Mouse (Mus musculus): Measurements from ENCODE around the gene Ppm1l. TPM values are rescaled to one million over a fixed set of nuclear protein-coding genes. Genes with fewer than 3 reads are reported as not detected.

Ppm1l gene
- polyA plus RNA-seq, 1 experiment from 2014 or later: 9.6 TPM

DNA sequence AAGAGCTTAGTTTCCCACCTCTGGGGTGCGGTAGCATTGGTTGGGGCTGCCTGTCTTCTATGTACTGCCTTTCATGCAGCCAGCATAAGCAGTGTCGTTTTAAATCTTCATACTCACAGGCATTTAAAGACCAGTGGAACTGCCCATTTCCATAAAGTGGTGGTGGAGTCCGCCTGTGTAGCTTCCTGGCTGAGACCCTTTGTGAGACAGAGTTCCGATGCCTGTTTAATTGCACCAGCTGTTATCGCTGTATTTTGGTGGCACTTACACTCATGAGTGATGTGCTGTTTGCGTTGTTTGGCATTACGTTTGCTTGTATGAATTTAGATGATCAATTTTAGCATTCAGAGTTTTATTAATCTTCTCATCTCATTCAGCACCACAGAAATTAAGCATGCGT, 24.9 kb downstream of the Ppm1l start:
- H3K9ac ChIP-seq: no peak overlapping the region
- H3K36me3 ChIP-seq: no peaks in the 10 kb centered on the region
- no peak overlapping the region for H3K4me2 ChIP-seq
- H3K4me1 ChIP-seq: no peaks in the 10 kb centered on the region
- ATAC-seq (ENCODE audit: insufficient number of reproducible peaks, low FRiP score, low TSS enrichment, low read depth): no peak
- no peaks in the 10 kb centered on the region for H3K27me3 ChIP-seq
- no peak overlapping the region for H3K27ac ChIP-seq
- no peaks in the 10 kb centered on the region for H3K9me3 ChIP-seq
- H3K4me3 ChIP-seq: no peak overlapping the region
- 55% methylated on average over 8 of the region's 8 CpGs for WGBS

DNA sequence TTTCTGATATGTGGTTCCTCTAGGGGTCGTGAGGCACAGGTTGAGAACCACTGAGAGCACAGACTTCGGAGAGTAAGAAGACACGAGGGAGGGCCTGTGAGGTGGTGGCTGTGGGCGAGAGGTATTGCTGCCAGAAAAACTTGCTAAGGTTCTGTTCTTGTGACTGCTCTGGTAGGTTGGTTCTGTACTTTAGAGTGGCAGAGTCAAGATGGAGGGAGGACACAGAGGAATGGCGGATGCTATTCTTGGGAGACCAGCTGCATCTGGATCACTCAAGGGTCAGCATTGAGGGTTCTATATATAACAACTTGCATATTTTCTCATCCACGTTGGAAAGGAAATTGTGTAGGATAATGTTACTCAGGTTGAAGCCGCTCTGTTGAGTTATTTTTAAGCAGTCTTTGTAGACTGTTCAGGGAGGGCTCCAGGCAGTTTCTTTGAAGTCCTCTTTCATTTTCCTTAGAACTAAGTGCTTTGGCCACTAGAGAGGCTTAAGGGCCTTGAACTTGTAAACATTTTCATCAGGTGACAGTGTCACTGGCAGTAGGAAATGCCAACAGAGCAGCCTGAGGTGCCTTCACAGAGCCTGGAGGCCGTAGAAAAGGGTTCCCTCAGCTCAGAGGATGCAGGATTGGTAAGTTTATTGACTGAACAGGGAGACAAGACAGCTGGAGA, 25.7 kb downstream of the Ppm1l start:
- no peak overlapping the region for H3K9ac ChIP-seq
- H3K36me3 ChIP-seq: no peaks in the 10 kb centered on the region
- 64% methylated on average over 8 of the region's 8 CpGs for WGBS
- no peak overlapping the region for H3K4me2 ChIP-seq
- H3K27ac ChIP-seq: no peak overlapping the region
- H3K9me3 ChIP-seq: no peaks in the 10 kb centered on the region
- H3K4me3 ChIP-seq: no peak overlapping the region
- ATAC-seq (ENCODE audit: insufficient number of reproducible peaks, low FRiP score, low TSS enrichment, low read depth): no peak
- no peaks in the 10 kb centered on the region for H3K27me3 ChIP-seq
- H3K4me1 ChIP-seq: no peaks in the 10 kb centered on the region

DNA sequence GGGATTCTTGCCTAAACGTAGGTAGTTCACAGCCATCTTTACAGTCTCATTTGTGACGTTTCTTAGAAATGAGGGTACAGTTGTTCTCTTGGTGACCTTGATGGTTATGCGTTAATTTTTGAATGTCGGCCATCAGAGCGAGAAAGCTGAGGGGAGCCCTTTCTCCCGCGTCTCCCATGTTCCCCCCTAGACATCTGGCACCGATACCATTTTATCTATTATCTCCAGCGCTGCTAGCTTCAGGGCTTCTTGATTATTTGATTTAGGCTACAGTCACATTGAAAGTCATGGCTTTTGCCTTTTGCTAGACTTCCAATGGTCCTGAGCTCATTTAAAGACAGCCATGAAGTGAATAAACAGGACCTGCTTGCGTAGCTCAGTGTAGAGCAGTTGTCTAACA, 26.5 kb downstream of the Ppm1l start:
- 71% methylated on average over 10 of the region's 10 CpGs for WGBS
- Histone ChIP-seq H3K9ac (no peak overlapping the region), H3K27me3 (no peaks in the 10 kb centered on the region), H3K4me3 (no peak overlapping the region), H3K27ac (no peak overlapping the region), H3K9me3 (no peaks in the 10 kb centered on the region), H3K4me2 (no peak overlapping the region), H3K4me1 (no peaks in the 10 kb centered on the region), H3K36me3 (no peaks in the 10 kb centered on the region)
- ATAC-seq (ENCODE audit: insufficient number of reproducible peaks, low FRiP score, low TSS enrichment, low read depth): no peak

DNA sequence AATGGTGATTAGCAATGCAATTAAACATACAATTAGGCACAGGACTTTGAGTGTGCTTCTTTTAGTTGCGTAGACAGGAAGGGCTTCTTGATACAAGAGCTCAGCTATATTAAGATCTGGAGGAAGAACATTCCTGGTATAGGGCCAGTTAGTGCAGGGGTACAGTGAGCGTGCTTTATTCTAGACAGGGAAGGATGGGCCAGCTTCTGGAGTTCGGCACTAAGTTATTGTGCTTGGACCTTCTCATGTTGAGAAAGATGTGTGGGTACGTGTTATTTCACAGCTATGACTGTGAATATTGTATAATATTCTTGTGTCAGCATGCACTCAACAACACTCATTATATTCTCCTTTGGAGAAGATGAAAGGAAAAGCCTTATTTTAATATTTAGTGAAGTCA, 29.9 kb downstream of the Ppm1l start:
- H3K9me3 ChIP-seq: no peaks in the 10 kb centered on the region
- H3K27me3 ChIP-seq: no peaks in the 10 kb centered on the region
- WGBS: 87% methylated on average over 4 of the region's 4 CpGs
- H3K4me2 ChIP-seq: no peak overlapping the region
- no peak overlapping the region for H3K4me3 ChIP-seq
- H3K9ac ChIP-seq: no peak overlapping the region
- no peaks in the 10 kb centered on the region for H3K4me1 ChIP-seq
- no peak overlapping the region for H3K27ac ChIP-seq
- no peaks in the 10 kb centered on the region for H3K36me3 ChIP-seq
- no peak for ATAC-seq (ENCODE audit: insufficient number of reproducible peaks, low FRiP score, low TSS enrichment, low read depth)

DNA sequence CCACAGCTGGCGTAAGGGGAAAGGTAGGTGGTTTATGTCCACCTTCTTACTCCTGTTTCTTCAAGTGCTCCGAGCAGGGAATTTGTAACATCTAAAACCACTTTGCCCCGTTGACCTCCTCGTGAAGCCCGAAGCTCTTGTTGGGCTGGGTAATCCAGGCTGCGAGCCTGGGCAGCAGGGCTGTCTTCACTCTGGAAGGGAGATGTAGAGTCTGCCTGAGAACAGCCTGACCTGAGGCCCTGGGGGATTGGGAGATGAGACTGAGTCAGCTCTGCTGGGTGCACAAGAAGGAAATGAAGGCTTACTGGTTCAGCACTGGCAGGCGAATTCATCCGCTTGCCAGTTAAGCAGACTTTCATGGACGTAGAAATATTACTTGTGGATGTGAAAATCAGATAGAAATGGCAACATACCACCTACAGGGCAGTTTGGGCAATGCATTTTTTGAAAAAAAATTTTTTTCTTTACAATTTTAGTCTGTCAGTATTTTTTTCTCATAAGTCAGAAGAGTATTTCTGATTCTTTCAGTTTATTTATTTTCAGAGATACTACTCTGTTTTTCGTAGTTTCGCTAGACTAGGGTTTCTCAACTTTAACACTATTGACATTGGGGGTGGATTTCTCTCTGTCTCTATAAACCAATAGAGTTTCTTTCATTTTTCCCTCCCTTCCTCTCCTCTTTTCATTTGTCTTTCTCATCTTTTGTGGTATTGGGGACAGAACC, 31.7 kb downstream of the Ppm1l start:
- Histone ChIP-seq H3K27ac (no peak overlapping the region), H3K9ac (no peak overlapping the region)
- WGBS: 77% methylated on average over 11 of the region's 11 CpGs

DNA sequence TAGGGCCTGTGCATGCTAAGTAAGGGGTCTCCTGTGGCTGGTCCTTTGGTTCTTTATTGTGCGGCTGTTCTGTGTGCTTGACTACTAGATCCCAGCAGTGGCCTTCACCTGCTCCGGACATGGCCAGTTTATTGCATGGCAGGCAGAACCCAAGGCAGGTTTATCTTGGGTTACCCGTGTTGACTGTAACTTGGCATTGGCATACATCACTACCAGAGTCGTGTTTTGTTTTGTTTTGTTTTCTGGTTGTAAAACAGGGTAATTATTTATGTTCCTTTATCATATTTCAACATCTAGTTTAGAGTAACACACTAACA, 32.2 kb downstream of the Ppm1l start:
- Histone ChIP-seq H3K4me3 (no peak overlapping the region), H3K9me3 (no peaks in the 10 kb centered on the region), H3K4me2 (no peak overlapping the region), H3K4me1 (no peaks in the 10 kb centered on the region), H3K9ac (no peak overlapping the region), H3K27me3 (no peaks in the 10 kb centered on the region), H3K27ac (no peak overlapping the region), H3K36me3 (no peaks in the 10 kb centered on the region)
- ATAC-seq (ENCODE audit: insufficient number of reproducible peaks, low FRiP score, low TSS enrichment, low read depth): no peak
- WGBS: 72% methylated on average over 4 of the region's 4 CpGs

More for the DNA sequence above, 31.7 kb downstream of the Ppm1l start:
- no peaks in the 10 kb centered on the region for H3K36me3 ChIP-seq
- no peak for ATAC-seq (ENCODE audit: insufficient number of reproducible peaks, low FRiP score, low TSS enrichment, low read depth)
- H3K27me3 ChIP-seq: no peaks in the 10 kb centered on the region
- H3K4me1 ChIP-seq: no peaks in the 10 kb centered on the region
- no peaks in the 10 kb centered on the region for H3K9me3 ChIP-seq
- no peak overlapping the region for H3K4me3 ChIP-seq
- no peak overlapping the region for H3K4me2 ChIP-seq

DNA sequence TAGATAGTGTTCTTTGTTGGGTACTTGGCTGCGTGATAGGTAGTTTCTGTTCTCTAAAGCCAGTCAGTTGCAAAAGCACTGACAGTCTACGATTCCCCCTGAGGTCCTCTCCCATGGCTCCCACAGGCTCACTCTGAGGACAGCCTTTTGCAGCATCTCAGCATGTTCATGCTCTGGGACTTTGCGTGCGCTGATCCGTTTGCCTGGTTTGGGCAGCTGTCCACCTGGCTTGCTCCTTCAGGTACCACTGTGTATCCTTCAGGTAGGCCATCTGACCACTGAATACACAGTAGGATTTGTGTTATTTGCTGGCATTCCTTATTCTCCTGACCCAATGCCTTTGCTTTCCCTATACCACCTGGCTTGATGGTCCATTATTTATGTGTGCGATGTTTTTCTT, 33.3 kb downstream of the Ppm1l start:
- Histone ChIP-seq H3K4me2 (no peak overlapping the region), H3K27me3 (no peaks in the 10 kb centered on the region), H3K4me1 (no peaks in the 10 kb centered on the region), H3K27ac (no peak overlapping the region), H3K9ac (no peak overlapping the region), H3K36me3 (no peaks in the 10 kb centered on the region), H3K9me3 (no peaks in the 10 kb centered on the region), H3K4me3 (no peak overlapping the region)
- no peak for ATAC-seq (ENCODE audit: insufficient number of reproducible peaks, low FRiP score, low TSS enrichment, low read depth)
- WGBS: 92% methylated on average over 6 of the region's 6 CpGs

DNA sequence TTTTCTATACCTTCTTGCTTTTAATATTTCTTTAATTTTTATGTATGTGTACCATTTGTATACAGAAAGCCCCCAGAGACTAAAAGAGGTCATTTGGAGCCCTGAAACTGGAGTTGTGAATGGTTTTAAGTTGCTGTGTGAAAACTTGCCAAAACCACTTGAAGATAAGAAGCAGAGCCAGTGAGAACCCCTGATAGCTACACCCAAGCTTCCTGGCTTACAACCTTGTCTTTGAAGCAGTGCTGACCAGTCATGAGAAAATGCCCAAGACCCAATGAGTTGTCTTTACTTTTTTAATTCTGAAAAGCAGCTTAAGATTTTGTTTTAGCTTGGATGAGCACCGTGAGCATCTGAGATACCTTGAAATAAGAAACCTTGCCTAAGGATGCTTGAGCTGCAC, 35.5 kb downstream of the Ppm1l start:
- 79% methylated on average over 1 of the region's 1 CpGs for WGBS
- Histone ChIP-seq H3K9ac (no peak overlapping the region), H3K27me3 (no peaks in the 10 kb centered on the region), H3K36me3 (no peaks in the 10 kb centered on the region), H3K4me2 (no peak overlapping the region), H3K27ac (no peak overlapping the region), H3K4me1 (peaks cover 11% of the 10 kb centered on the region; the same call in 1 of the 2 replicates), H3K9me3 (no peaks in the 10 kb centered on the region), H3K4me3 (no peak overlapping the region)
- ATAC-seq (ENCODE audit: insufficient number of reproducible peaks, low FRiP score, low TSS enrichment, low read depth): no peak

DNA sequence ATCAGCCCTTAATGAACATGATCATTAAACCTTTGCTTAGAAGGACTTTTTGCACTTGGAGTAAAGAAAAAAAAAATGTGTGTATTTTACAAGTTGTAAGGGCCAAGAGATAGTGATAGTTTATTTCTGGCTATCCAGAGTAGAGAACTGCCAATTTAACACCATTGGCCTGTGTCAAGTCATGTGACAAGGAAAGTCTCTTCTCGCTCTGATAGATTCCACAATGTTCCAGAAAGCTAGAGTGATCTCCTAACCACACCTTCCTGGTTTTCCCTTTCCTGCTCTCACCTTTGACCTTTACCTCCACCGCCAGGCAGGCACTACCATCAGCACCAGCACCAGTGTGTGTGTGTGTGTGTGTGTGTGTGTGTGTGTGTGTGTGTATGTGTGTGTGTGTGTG, 38.0 kb downstream of the Ppm1l start:
- Histone ChIP-seq H3K36me3 (no peaks in the 10 kb centered on the region), H3K9me3 (no peaks in the 10 kb centered on the region), H3K27me3 (no peaks in the 10 kb centered on the region), H3K4me2 (no peak overlapping the region), H3K4me1 (peaks cover 24% of the 10 kb centered on the region), H3K4me3 (no peak overlapping the region), H3K9ac (no peak overlapping the region), H3K27ac (no peak overlapping the region)
- 81% methylated on average over 2 of the region's 2 CpGs for WGBS
- ATAC-seq (ENCODE audit: insufficient number of reproducible peaks, low FRiP score, low TSS enrichment, low read depth): no peak

DNA sequence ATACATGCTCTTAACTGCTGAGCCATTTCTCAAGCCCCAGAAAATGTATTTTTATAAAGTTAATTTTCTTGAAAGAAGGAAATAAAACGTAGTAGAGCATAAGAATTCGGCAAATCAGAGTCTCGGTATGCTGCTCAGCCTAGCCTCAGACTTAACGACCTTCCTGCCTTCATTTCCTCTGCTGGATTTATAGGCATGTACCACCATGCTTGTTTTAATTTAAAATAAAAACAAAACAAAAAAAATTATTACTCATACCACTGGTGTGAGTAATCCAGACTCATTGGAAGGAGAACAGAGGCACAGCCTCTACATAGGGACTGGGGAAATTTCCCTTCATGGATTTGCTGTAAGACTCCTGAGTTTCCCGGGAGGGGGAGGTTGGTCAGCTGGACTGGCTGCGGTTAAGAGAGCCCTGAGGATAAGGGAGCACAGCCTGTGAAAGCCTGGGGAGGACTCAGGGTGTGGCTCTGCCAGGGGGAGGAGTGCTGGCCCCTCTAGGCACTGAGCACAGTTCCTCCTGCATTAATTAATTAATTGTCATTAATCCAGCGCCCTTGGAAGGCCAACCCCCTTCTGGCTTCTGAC, 39.5 kb downstream of the Ppm1l start:
- Histone ChIP-seq H3K27me3 (no peaks in the 10 kb centered on the region), H3K27ac (peak overlapping the region; percentile 57), H3K4me2 (no peak overlapping the region), H3K9ac (no peak overlapping the region), H3K36me3 (no peaks in the 10 kb centered on the region), H3K4me1 (peaks cover 24% of the 10 kb centered on the region), H3K4me3 (no peak overlapping the region), H3K9me3 (no peaks in the 10 kb centered on the region)
- WGBS: 32% methylated on average over 7 of the region's 7 CpGs
- ATAC-seq (ENCODE audit: insufficient number of reproducible peaks, low FRiP score, low TSS enrichment, low read depth): peak; percentile 71

DNA sequence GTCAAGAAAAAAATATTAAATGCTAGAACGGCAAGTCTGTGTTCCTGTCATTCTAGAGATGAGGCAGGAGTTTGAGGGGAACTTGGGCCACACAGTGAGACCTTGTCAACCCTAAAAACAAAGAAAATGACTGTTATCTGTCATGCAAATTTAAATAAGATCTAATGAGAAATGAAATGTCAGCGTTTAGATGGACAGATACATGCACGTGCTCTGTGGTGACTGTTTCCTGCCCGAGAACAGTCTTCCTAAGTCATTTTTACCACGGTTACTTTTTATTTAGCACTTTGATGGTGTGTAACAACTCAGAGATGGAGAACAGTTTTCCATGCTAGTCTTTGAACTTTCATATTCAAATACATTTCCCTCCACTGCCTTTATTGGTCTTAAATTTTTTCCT, 40.1 kb downstream of the Ppm1l start:
- H3K9ac ChIP-seq: no peak overlapping the region
- H3K4me3 ChIP-seq: no peak overlapping the region
- 52% methylated on average over 5 of the region's 5 CpGs for WGBS
- no peaks in the 10 kb centered on the region for H3K27me3 ChIP-seq
- no peaks in the 10 kb centered on the region for H3K36me3 ChIP-seq
- H3K4me2 ChIP-seq: no peak overlapping the region
- peaks cover 24% of the 10 kb centered on the region for H3K4me1 ChIP-seq
- H3K27ac ChIP-seq: no peak overlapping the region
- H3K9me3 ChIP-seq: no peaks in the 10 kb centered on the region
- ATAC-seq (ENCODE audit: insufficient number of reproducible peaks, low FRiP score, low TSS enrichment, low read depth): no peak

DNA sequence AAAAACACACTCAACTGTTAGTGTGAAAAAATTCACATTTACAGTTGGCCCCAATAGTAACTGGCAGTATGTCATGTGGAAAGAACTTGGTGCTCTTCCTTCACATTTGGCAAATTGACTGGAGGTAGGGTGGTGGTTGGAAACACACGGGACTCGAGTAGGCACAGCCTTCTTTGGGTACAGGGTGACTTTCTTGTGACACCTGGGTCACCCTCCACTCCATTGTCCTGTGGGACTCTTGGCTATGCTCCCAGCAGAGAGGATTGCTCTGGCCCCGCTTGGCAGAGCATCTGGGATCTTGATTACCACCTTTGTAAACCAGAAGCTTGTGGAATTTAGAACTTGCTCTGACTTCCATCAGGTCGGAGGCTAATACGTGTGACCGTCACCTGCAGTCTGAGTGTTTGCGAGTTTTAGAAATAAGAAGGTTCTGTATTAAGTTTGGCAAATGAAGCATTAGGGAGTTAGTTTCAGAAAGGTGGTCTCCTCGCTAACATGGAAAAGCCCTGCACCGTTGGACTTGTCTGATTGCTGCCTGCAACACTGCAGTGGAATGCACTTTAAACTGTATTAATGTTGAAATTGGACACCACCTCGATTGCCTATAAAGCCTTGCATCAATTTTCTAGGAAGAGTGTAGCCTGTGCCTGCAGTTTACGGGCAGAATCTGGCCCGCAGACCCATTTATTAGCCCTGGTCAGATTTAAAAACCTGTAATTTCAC, 41.4 kb downstream of the Ppm1l start:
- Histone ChIP-seq H3K36me3 (no peaks in the 10 kb centered on the region), H3K4me3 (no peak overlapping the region), H3K4me1 (peaks cover 24% of the 10 kb centered on the region), H3K27me3 (no peaks in the 10 kb centered on the region), H3K9me3 (no peaks in the 10 kb centered on the region), H3K27ac (no peak overlapping the region), H3K4me2 (no peak overlapping the region), H3K9ac (no peak overlapping the region)
- ATAC-seq (ENCODE audit: insufficient number of reproducible peaks, low FRiP score, low TSS enrichment, low read depth): no peak
- WGBS: 25% methylated on average over 12 of the region's 12 CpGs
